Mouse (Mus musculus) cerebellum, adult 2 months (tissue): Measurements from ENCODE around the gene Myo1a. TPM values are rescaled to one million over a fixed set of nuclear protein-coding genes. Genes with fewer than 3 reads are reported as not detected.

Source experiments
- DNase-seq, 2 experiments: peaks; one replicate each; pipeline ENCODE4 v3.0.0; 2021
- H3K27ac ChIP-seq: fragments of 200-500 bp; 2 replicates; pipeline ENCODE4 v1.5.1; 2012; ENCODE audit warnings: low read length, control low read depth, inconsistent platforms; ENCODE audit not compliant: insufficient read depth
- H3K27me3 ChIP-seq: fragments of 200-500 bp; 2 replicates; pipeline ENCODE4 v1.6.1; 2012; ENCODE audit warnings: inconsistent platforms, mild to moderate bottlenecking, low read length, moderate library complexity; ENCODE audit not compliant: control insufficient read depth, insufficient read depth
- H3K4me1 ChIP-seq: fragments of 200-500 bp; 2 replicates; pipeline ENCODE4 v1.6.1; 2011; ENCODE audit warnings: low read length; ENCODE audit not compliant: control insufficient read depth, insufficient read depth
- H3K4me3 ChIP-seq: fragments of 200-500 bp; replicated peaks from 2 replicates; pipeline ENCODE3; 2011; ENCODE audit warnings: mild to moderate bottlenecking, low read depth, low read length, control low read depth; ENCODE audit not compliant: insufficient read depth
- CTCF ChIP-seq: fragments of 200-500 bp; IDR thresholded peaks from 2 replicates; pipeline ENCODE4 v1.5.1; 2011; ENCODE audit warnings: low read depth, mild to moderate bottlenecking, control low read depth, low read length, moderate library complexity, borderline replicate concordance; ENCODE audit not compliant: insufficient read depth
- POLR2A ChIP-seq: fragments of 200-500 bp; IDR thresholded peaks from 2 replicates; pipeline ENCODE4 v1.6.1; 2011; ENCODE audit warnings: low read length, control low read depth, borderline replicate concordance; ENCODE audit not compliant: insufficient read depth
- WGBS: fragments of 180-500 bp; shearing (Covaris S2); methylation state at CpG from one replicate; pipeline ENCODE4 v1.1.7; 2018; 5-methylcytosine and 5-hydroxymethylcytosine counted together
- polyA plus RNA-seq: library from polyadenylated mRNA; depleted of rRNA; stranded (reverse); fragments of >200 nt; gene quantifications from 2 replicates; pipeline ENCODE4 v1.2.3, GENCODE M21; 2012

Myo1a gene
- polyA plus RNA-seq, 1 experiment = 1.2 TPM

DNA sequence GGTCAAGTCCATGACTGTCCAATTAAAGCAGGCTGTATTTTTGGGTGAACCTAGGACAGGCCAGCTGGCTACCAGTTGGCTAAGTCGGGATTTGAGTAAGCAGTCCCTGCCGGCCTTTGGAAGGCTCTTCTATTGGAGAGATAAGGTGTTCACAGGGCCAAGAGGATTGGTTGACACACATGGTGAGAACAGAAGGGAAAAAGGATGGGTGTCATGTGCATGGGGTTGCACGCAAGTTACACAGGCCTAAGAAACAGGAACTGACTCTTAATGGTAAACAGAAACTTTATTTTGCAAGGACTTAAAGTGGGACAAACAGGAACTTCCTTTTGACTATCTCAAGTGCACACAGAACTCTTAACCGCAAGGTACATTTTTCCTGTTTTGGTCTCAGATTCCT is 31.9 kb downstream of the Myo1a start:
- Histone ChIP-seq H3K27ac (no peak overlapping the region), H3K4me1 (no peaks in the 10 kb centered on the region), H3K4me3 (no peak overlapping the region), H3K27me3 (no peaks in the 10 kb centered on the region)
- no peak for DNase-seq
- TF ChIP-seq POLR2A (no peak), CTCF (no peak)
- 57% methylated on average over 4 of the region's 4 CpGs for WGBS

DNA sequence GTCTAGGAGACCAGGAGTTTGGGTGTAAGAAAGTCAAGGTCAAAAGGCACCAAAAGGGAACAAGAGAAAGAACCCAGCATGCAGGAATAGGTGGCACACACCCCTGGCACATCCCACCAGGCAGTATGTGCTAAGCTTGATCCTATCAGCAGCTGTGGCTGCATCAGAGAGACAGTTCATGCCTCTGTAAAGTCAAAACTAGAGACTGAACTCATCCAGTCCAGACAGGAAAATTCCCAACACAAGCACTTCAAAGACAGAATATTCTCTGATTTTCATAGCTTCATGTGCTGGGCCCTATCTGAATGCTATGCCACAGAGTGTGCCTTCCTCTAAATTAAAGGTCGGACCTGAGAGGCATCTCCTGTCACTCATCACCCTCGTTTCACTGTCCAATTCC is 32.6 kb downstream of the Myo1a start:
- H3K27ac ChIP-seq = no peak overlapping the region
- no peak for DNase-seq
- 25% methylated on average over 2 of the region's 2 CpGs for WGBS
- no peak overlapping the region for H3K4me3 ChIP-seq
- H3K4me1 ChIP-seq = no peaks in the 10 kb centered on the region
- TF ChIP-seq CTCF (no peak), POLR2A (no peak)
- H3K27me3 ChIP-seq = no peaks in the 10 kb centered on the region

DNA sequence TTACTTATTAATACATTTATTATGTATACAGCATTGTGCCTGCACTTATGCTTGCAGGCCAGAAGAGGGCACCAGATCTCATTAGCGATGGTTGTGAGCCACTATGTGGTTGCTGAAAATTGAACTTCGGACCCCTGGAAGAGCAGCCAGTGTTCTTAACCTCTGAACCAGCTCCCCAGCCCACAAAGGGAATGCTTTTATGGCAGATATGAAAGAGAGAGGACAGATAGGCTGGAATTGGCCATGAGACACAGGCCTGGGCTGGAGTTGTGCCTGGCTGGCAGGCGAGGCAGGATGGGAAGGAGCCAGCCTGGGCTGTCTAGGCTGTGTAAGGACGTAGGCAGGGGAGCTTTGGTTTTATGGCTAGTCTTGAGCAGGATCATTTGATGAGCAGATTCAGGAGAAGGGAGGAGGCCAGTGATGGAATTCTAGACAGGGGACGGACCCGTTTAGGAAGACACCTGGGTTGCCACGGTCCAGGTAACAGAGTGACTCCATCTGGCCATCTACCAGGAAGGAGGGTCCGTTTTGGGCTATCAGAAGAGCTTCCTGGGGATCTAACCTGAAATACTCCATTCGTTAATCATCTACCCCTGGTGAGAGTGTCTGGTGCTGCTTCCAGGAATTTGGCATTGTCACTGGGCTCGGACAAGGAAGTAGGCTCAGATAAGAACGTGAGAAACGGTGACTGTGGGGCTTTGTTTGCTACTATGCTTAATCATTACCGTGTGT is 33.3 kb downstream of the Myo1a start:
- Histone ChIP-seq H3K27me3 (no peaks in the 10 kb centered on the region), H3K27ac (no peak overlapping the region), H3K4me3 (no peak overlapping the region), H3K4me1 (no peaks in the 10 kb centered on the region)
- 16% methylated on average over 13 of the region's 13 CpGs for WGBS
- TF ChIP-seq POLR2A = no peak
- peak; percentile 57 for TF ChIP-seq CTCF
- peak in 1 of 2 experiments; percentile 21 for DNase-seq

DNA sequence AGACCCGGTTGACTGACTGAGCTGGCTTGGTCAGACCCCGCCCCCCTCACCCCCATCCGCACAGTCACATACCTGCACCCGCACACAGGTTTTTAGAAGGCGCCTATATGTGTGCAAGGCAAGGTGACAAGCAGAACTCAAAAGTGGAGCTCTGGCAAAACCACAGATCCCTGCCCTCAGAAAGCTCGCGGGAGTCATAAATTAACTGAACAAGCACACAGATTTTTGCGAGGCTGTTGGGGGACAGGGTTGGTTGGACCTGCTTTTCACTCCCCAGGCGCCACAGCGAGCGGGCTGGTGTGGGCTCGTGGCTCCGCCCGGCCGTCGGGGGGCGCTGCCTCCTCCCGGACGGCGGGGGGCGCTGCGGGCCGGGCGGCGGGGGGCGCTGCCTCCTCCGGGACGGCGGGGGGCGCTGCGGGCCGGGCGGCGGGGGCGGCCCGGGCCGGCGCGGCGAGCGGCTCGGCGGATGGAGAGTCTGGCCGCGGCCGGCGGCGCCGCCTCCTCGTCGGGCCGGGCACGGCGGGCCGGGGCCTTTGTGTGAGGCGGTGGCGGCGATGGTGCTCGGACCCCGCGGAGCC is 34.2 kb downstream of the Myo1a start, which contains the start of gene Zbtb39:
Gene Zbtb39, plus strand, starts transcription at position 456 of the 578 bp plus-strand sequence.
- Histone ChIP-seq H3K4me1 (no peaks in the 10 kb centered on the region; the same call in 1 of the 2 replicates), H3K4me3 (peak within 1 kb of the TSS; percentile 79), H3K27me3 (no peaks in the 10 kb centered on the region), H3K27ac (peak within 1 kb of the TSS; percentile 56; the same call in 1 of the 2 replicates)
- TF ChIP-seq CTCF (no peak), POLR2A (no peak)
- peak; percentile 75 to 76 for DNase-seq
- 1% methylated on average over 57 of the region's 61 CpGs for WGBS

DNA sequence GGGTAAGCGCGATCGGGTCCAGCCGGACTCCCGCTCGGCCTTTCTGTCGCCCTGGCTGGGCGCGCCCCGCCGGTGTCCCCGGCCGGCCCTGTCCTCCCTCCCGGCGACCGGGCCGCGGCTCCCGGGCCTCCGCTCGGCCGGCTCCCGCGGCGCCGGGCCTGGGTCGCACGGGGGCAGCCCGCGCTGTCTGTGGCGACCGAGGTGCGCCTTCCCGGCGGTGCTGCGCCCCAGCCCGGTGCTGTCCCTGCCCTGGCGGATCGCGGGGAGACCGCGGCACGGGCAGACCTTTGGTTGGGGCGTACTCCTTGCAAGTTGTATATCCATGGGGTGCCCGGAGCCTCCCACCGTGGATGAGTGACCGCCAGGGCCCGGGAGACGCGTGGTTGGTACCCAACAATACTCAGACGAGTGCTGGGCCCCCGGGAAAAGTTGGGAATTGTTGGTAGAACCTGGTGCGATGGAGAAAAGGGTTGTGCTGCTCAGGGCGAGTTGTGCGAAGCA is 34.7 kb downstream of the Myo1a start:
- H3K4me3 ChIP-seq = peak overlapping the region; percentile 79
- 2% methylated on average over 54 of the region's 55 CpGs for WGBS
- no peaks in the 10 kb centered on the region; the same call in 1 of the 2 replicates for H3K4me1 ChIP-seq
- no peak for TF ChIP-seq CTCF
- TF ChIP-seq POLR2A = no peak
- no peaks in the 10 kb centered on the region for H3K27me3 ChIP-seq
- DNase-seq = no peak
- peak overlapping the region; percentile 56; the same call in 1 of the 2 replicates for H3K27ac ChIP-seq

DNA sequence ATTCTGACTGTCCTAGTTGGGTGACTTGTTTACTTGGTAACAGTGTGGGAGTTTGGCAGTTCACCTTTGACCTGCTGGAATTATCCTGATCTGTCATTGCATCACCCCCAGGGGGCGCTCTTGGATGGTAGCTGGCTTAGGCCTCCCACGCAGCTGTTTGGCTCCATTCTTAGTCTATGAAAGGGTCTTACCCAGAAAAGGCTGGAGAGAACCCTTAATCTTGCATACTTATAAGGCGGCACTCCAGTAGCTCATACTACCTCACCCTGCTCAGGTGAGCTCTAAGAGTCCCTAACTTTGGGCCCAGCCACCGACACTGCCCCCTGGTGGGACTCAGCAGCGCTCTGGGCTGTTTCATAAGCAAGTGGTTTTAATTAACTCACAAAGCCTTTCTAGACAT is 39.7 kb downstream of the Myo1a start:
- WGBS = 66% methylated on average over 5 of the region's 5 CpGs
- TF ChIP-seq POLR2A = no peak
- peak; percentile 38; the same call in 1 of the 2 replicates for TF ChIP-seq CTCF

DNA sequence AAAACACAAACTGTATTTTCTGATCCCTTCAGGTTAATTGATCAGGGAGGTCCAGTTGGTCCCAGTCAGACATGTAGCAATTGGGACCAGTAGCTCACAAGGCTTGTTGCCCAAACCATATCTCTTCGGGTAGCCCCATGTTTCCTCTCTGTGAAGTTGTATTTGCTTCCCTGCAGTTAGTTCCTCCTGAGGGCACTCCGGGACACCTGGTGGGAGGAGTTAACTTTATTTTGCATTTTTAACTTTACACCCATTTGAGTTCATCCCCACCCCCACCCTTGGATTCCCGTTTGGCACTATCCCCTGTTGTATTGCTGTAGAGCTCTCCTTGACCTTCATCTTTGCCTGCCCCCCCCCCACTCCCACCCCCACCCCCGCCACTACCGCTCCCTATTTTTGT is 40.9 kb downstream of the Myo1a start:
- WGBS = 80% methylated on average over 5 of the region's 5 CpGs
- H3K4me3 ChIP-seq = no peak overlapping the region
- H3K27me3 ChIP-seq = no peaks in the 10 kb centered on the region
- no peak for DNase-seq
- TF ChIP-seq POLR2A = no peak
- TF ChIP-seq CTCF = no peak
- H3K27ac ChIP-seq = no peak overlapping the region
- H3K4me1 ChIP-seq = no peaks in the 10 kb centered on the region; the same call in 1 of the 2 replicates

More for the DNA sequence above, 39.7 kb downstream of the Myo1a start:
- no peaks in the 10 kb centered on the region for H3K27me3 ChIP-seq
- H3K4me1 ChIP-seq = no peaks in the 10 kb centered on the region; the same call in 1 of the 2 replicates
- no peak overlapping the region for H3K4me3 ChIP-seq
- no peak overlapping the region for H3K27ac ChIP-seq
- DNase-seq = peak; percentile 14 to 39
